Mouse (Mus musculus): ENCODE data around the gene Sympk. TPM values are rescaled to one million over a fixed set of nuclear protein-coding genes. Genes with fewer than 3 reads are reported as not detected.

The Sympk gene
- polyA plus RNA-seq, 1 experiment from 2014 or later = 23.5 TPM

DNA sequence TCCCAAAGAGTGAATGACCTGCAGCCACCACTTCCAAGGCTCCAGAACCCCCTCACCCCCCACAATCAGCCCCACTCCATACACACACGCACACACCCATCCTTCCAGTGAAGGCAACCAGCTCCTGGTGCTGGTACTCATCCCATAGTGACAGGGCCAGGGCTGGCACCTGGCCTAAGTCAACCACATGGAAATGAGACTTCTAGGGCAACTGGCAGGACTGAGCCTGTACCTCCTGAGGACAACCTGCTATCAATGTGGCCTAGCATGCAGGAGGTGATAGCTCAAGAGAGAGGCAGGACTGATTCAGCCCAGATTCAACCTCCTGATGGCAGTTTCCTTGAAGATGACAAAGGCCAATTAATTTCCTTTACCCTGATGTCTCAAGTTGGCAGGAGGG lies 76.1 kb downstream of the Sympk start:
- no peak overlapping the region for H3K27ac ChIP-seq (ENCODE audit: low read length)

GRCm38 (mm10) chr7:19103741-19104140 lies 79.6 kb downstream of the Sympk start:
- Histone ChIP-seq H3K4me2 (ENCODE audit: low read depth, low read length) (no peak overlapping the region), H3K36me3 (ENCODE audit: control insufficient read depth, insufficient read depth, low read length) (no peaks in the 10 kb centered on the region), H3K27ac (ENCODE audit: low read length) (no peak overlapping the region), H3K9me3 (ENCODE audit: control insufficient read depth, low read length) (no peaks in the 10 kb centered on the region), H3K27me3 (replicated peaks; ENCODE audit: control insufficient read depth, insufficient read depth, low read length) (no peaks in the 10 kb centered on the region), H3K4me1 (ENCODE audit: control insufficient read depth, insufficient read depth, low read length) (no peaks in the 10 kb centered on the region), H3K9ac (ENCODE audit: low read depth, low read length) (no peak overlapping the region), H3K4me3 (ENCODE audit: low read length) (no peak overlapping the region)
- ATAC-seq = no peak

More for the DNA sequence above, 76.1 kb downstream of the Sympk start:
- H3K27me3 ChIP-seq (replicated peaks; ENCODE audit: control insufficient read depth, insufficient read depth, low read length) = no peaks in the 10 kb centered on the region
- peaks cover 2% of the 10 kb centered on the region; the same call in 1 of the 2 replicates for H3K36me3 ChIP-seq (ENCODE audit: control insufficient read depth, insufficient read depth, low read length)
- no peaks in the 10 kb centered on the region for H3K9me3 ChIP-seq (ENCODE audit: control insufficient read depth, low read length)
- H3K4me3 ChIP-seq (ENCODE audit: low read length) = no peak overlapping the region
- ATAC-seq = no peak
- peaks cover 25% of the 10 kb centered on the region for H3K4me1 ChIP-seq (ENCODE audit: control insufficient read depth, insufficient read depth, low read length)
- no peak overlapping the region for H3K9ac ChIP-seq (ENCODE audit: low read depth, low read length)
- H3K4me2 ChIP-seq (ENCODE audit: low read depth, low read length) = no peak overlapping the region
- WGBS = 79% methylated on average over 1 of the region's 1 CpGs

Small RNA genes within 50 kb of the gene (microRNA-seq; reads per million reads assigned to microRNA genes)
- not detected for gene Mir3100

Other genes with a start within 250 kb of the Sympk start
- gene Psg19, start 225.9 kb upstream of the Sympk start, polyA plus RNA-seq (2015; fragmentation: Nextera tagmentation; extraction: Ambion mirVana) = not detected in 2 replicates
- 0.06 and 0.09 TPM in 2 replicates for gene Psg17, start 202.8 kb upstream of the Sympk start, polyA plus RNA-seq (2015; fragmentation: Nextera tagmentation; extraction: Ambion mirVana)
- gene Mill2, start 184.4 kb upstream of the Sympk start, polyA plus RNA-seq (2015; fragmentation: Nextera tagmentation; extraction: Ambion mirVana) = 1.1 and 1.3 TPM in 2 replicates
- gene Pglyrp1, start 153.0 kb upstream of the Sympk start, polyA plus RNA-seq (2015; fragmentation: Nextera tagmentation; extraction: Ambion mirVana) = 101 and 106 TPM in 2 replicates
- gene Ccdc61, start 114.0 kb upstream of the Sympk start, polyA plus RNA-seq (2015; fragmentation: Nextera tagmentation; extraction: Ambion mirVana) = 23.7 and 24.7 TPM in 2 replicates
- gene Nova2, start 98.5 kb upstream of the Sympk start, polyA plus RNA-seq (2015; fragmentation: Nextera tagmentation; extraction: Ambion mirVana) = 0.34 and 0.40 TPM in 2 replicates
- gene Nanos2, start 37.0 kb upstream of the Sympk start, polyA plus RNA-seq (2015; fragmentation: Nextera tagmentation; extraction: Ambion mirVana) = not detected in 2 replicates
- gene Mypop, start 33.1 kb upstream of the Sympk start, polyA plus RNA-seq (2015; fragmentation: Nextera tagmentation; extraction: Ambion mirVana) = 1.7 TPM in 2 replicates
- gene Irf2bp1, start 20.3 kb upstream of the Sympk start, polyA plus RNA-seq (2015; fragmentation: Nextera tagmentation; extraction: Ambion mirVana) = 17.0 and 17.1 TPM in 2 replicates
- gene Foxa3, start 839 bp upstream of the Sympk start, polyA plus RNA-seq (2015; fragmentation: Nextera tagmentation; extraction: Ambion mirVana) = 28.5 and 30.8 TPM in 2 replicates
- gene Rsph6a, start 30.3 kb downstream of the Sympk start, polyA plus RNA-seq (2015; fragmentation: Nextera tagmentation; extraction: Ambion mirVana) = 0.05 TPM in 1 of 2 replicates, not detected in the other
- 6.4 and 6.7 TPM in 2 replicates for gene Dmwd, start 51.9 kb downstream of the Sympk start, polyA plus RNA-seq (2015; fragmentation: Nextera tagmentation; extraction: Ambion mirVana)
- 54.6 and 59.3 TPM in 2 replicates for gene Dmpk, start 59.5 kb downstream of the Sympk start, polyA plus RNA-seq (2015; fragmentation: Nextera tagmentation; extraction: Ambion mirVana)
- gene Six5, start 70.2 kb downstream of the Sympk start, polyA plus RNA-seq (2015; fragmentation: Nextera tagmentation; extraction: Ambion mirVana) = 7.3 and 7.5 TPM in 2 replicates
- gene Gm4969, start 94.0 kb downstream of the Sympk start, polyA plus RNA-seq (2015; fragmentation: Nextera tagmentation; extraction: Ambion mirVana) = 1.5 and 2.1 TPM in 2 replicates
- 10.8 and 11.0 TPM in 2 replicates for gene Fbxo46, start 95.5 kb downstream of the Sympk start, polyA plus RNA-seq (2015; fragmentation: Nextera tagmentation; extraction: Ambion mirVana)
- gene Qpctl, start 124.9 kb downstream of the Sympk start, polyA plus RNA-seq (2015; fragmentation: Nextera tagmentation; extraction: Ambion mirVana) = 10.5 and 11.1 TPM in 2 replicates
- 119 and 132 TPM in 2 replicates for gene Snrpd2, start 125.3 kb downstream of the Sympk start, polyA plus RNA-seq (2015; fragmentation: Nextera tagmentation; extraction: Ambion mirVana)
- 3.1 and 3.6 TPM in 2 replicates for gene Gipr, start 141.8 kb downstream of the Sympk start, polyA plus RNA-seq (2015; fragmentation: Nextera tagmentation; extraction: Ambion mirVana)
- 7.1 and 8.4 TPM in 2 replicates for gene Eml2, start 152.0 kb downstream of the Sympk start, polyA plus RNA-seq (2015; fragmentation: Nextera tagmentation; extraction: Ambion mirVana)
- 1.6 and 2.1 TPM in 2 replicates for gene Gpr4, start 188.2 kb downstream of the Sympk start, polyA plus RNA-seq (2015; fragmentation: Nextera tagmentation; extraction: Ambion mirVana)
- gene Opa3, start 204.0 kb downstream of the Sympk start, polyA plus RNA-seq (2015; fragmentation: Nextera tagmentation; extraction: Ambion mirVana) = 40.6 and 40.9 TPM in 2 replicates
- 106 and 120 TPM in 2 replicates for gene Vasp, start 247.4 kb downstream of the Sympk start, polyA plus RNA-seq (2015; fragmentation: Nextera tagmentation; extraction: Ambion mirVana)